In genomic region chr3:123973806-123974576, GRCm38 (mm10) we compare ENCODE assay signal across 15 mouse cellular contexts.
DNase-seq lines count a peak whose midpoint lies in the region; ATAC-seq and TF ChIP-seq lines count a peak whose summit lies in the region.
"Had no signal": no experiment of that assay in that cellular context is flagged by ENCODE, and none has a peak within 500 bp of the region (broad histone marks: within the 10 kb centered on the region; RNA-seq: fewer than 3 reads in every experiment).

No protein-coding gene starts in this region.

- no peak overlapping the region for H3K9ac ChIP-seq in hindbrain, embryonic 13.5 days
- no peak overlapping the region for H3K9ac ChIP-seq in hindbrain, embryonic 11.5 days (ENCODE audit: low read depth, low read length)
- no peak overlapping the region for H3K9ac ChIP-seq in neural tube, embryonic 15.5 days (replicated peaks)
- H3K9ac ChIP-seq in midbrain, postnatal 0 days (replicated peaks; ENCODE audit: low read length, poor library complexity, severe bottlenecking): no peak overlapping the region

- no peak overlapping the region for H3K4me2 ChIP-seq in hindbrain, embryonic 13.5 days
- H3K4me2 ChIP-seq in hindbrain, embryonic 11.5 days (replicated peaks; ENCODE audit: low read depth, low read length): no peak overlapping the region
- H3K4me2 ChIP-seq in neural tube, embryonic 15.5 days: peak overlapping the region; percentile 26
- no peak overlapping the region for H3K4me2 ChIP-seq in midbrain, postnatal 0 days (ENCODE audit: low read depth, low read length, poor library complexity, severe bottlenecking)
- H3K4me2 ChIP-seq: liver, embryonic 11.5 days had no signal

- peak; percentile 66 for ATAC-seq in hindbrain, embryonic 13.5 days (ENCODE audit: low FRiP score)
- no peak for ATAC-seq in hindbrain, embryonic 11.5 days (ENCODE audit: low FRiP score)
- ATAC-seq in neural tube, embryonic 15.5 days (ENCODE audit: low FRiP score): peak; percentile 69
- no peak for ATAC-seq in midbrain, postnatal 0 days (ENCODE audit: low FRiP score)
- ATAC-seq: activated CD4-positive, CD25-positive, alpha-beta regulatory T cell, adult 4 months had no signal

- TF ChIP-seq CTCF in midbrain, postnatal 0 days (IDR thresholded peaks at IDR 0.05): no peak

- no peak overlapping the region for H3K27ac ChIP-seq in hindbrain, embryonic 13.5 days
- H3K27ac ChIP-seq in hindbrain, embryonic 11.5 days (ENCODE audit: low read depth, low read length): no peak overlapping the region
- no peak overlapping the region for H3K27ac ChIP-seq in neural tube, embryonic 15.5 days (replicated peaks)
- H3K27ac ChIP-seq in midbrain, postnatal 0 days (ENCODE audit: low read depth, low read length): no peak overlapping the region
- H3K27ac ChIP-seq: gastrocnemius, adult 2 months had no signal

- 73% methylated on average over 16 of the region's 16 CpGs for WGBS in hindbrain, embryonic 13.5 days
- 73% methylated on average over 16 of the region's 16 CpGs for WGBS in hindbrain, embryonic 11.5 days
- WGBS in neural tube, embryonic 15.5 days: 59% methylated on average over 16 of the region's 16 CpGs
- WGBS in midbrain, postnatal 0 days: 66% methylated on average over 16 of the region's 16 CpGs

- H3K4me3 ChIP-seq in hindbrain, embryonic 13.5 days: no peak overlapping the region
- no peak overlapping the region for H3K4me3 ChIP-seq in hindbrain, embryonic 11.5 days (ENCODE audit: low read depth, low read length)
- no peak overlapping the region for H3K4me3 ChIP-seq in neural tube, embryonic 15.5 days (replicated peaks)
- H3K4me3 ChIP-seq in midbrain, postnatal 0 days (ENCODE audit: low read depth, low read length): no peak overlapping the region
- H3K4me3 ChIP-seq: gastrocnemius, adult 2 months; megakaryocyte, embryonic 14.5 days had no signal

- no peaks in the 10 kb centered on the region for H3K36me3 ChIP-seq in hindbrain, embryonic 13.5 days
- H3K36me3 ChIP-seq in hindbrain, embryonic 11.5 days (ENCODE audit: control insufficient read depth, insufficient read depth, low read length): no peaks in the 10 kb centered on the region
- H3K36me3 ChIP-seq in neural tube, embryonic 15.5 days: no peaks in the 10 kb centered on the region
- no peaks in the 10 kb centered on the region for H3K36me3 ChIP-seq in midbrain, postnatal 0 days (ENCODE audit: insufficient read depth, low read length)

- H3K27me3 ChIP-seq in hindbrain, embryonic 13.5 days: no peaks in the 10 kb centered on the region
- no peaks in the 10 kb centered on the region for H3K27me3 ChIP-seq in hindbrain, embryonic 11.5 days (ENCODE audit: control insufficient read depth, insufficient read depth, low read length)
- H3K27me3 ChIP-seq in neural tube, embryonic 15.5 days (replicated peaks): no peaks in the 10 kb centered on the region
- no peaks in the 10 kb centered on the region for H3K27me3 ChIP-seq in midbrain, postnatal 0 days (ENCODE audit: insufficient read depth, low read length)
- H3K27me3 ChIP-seq: megakaryocyte, embryonic 14.5 days had no signal

- no peaks in the 10 kb centered on the region for H3K9me3 ChIP-seq in hindbrain, embryonic 13.5 days
- no peaks in the 10 kb centered on the region for H3K9me3 ChIP-seq in hindbrain, embryonic 11.5 days (ENCODE audit: control insufficient read depth, low read length)
- H3K9me3 ChIP-seq in neural tube, embryonic 15.5 days (replicated peaks): no peaks in the 10 kb centered on the region
- no peaks in the 10 kb centered on the region for H3K9me3 ChIP-seq in midbrain, postnatal 0 days (ENCODE audit: low read length)
- H3K9me3 ChIP-seq: megakaryocyte, embryonic 14.5 days had no signal

- 0 out of 2 replicates have a peak, but pooled peaks cover 3% of the 10 kb centered on the region for H3K4me1 ChIP-seq in hindbrain, embryonic 13.5 days (replicated peaks)
- H3K4me1 ChIP-seq in hindbrain, embryonic 11.5 days (replicated peaks; ENCODE audit: control insufficient read depth, insufficient read depth, low read length): no peaks in the 10 kb centered on the region
- H3K4me1 ChIP-seq in neural tube, embryonic 15.5 days: no peaks in the 10 kb centered on the region
- no peaks in the 10 kb centered on the region for H3K4me1 ChIP-seq in midbrain, postnatal 0 days (ENCODE audit: insufficient read depth, low read length)
- H3K4me1 ChIP-seq: megakaryocyte, embryonic 14.5 days had no signal

- DNase-seq in hindbrain, embryonic 11.5 days (ENCODE audit: low spot score): no peak
- no peak for DNase-seq in neural tube, embryonic 10.5 days (ENCODE audit: extremely low spot score, low spot score)
- peak; percentile 98 for DNase-seq in cerebellum, adult 9-11 months
- peak; percentile 78 for DNase-seq in midbrain, postnatal 0 days (ENCODE audit: low spot score)
- no peak for DNase-seq in testis, postnatal 10 days (ENCODE audit: low spot score)
- no peak for DNase-seq in spleen, adult 12 weeks (ENCODE audit: low spot score)
- DNase-seq: embryo, embryonic 11 days; gastrocnemius, adult 2 months; kidney, adult 9 months; thymus, postnatal 14 days had no signal

Comparison
In these comparisons a context has a peak if more than half of its experiments do, and no peak if none do; other contexts are left out.
1. ATAC-seq: peak in hindbrain, embryonic 13.5 days (single experiment) and neural tube, embryonic 15.5 days (single experiment); none in hindbrain, embryonic 11.5 days (single experiment) and midbrain, postnatal 0 days (single experiment).
2. DNase-seq: peak in cerebellum, adult 9-11 months (single experiment) and midbrain, postnatal 0 days (single experiment); none in hindbrain, embryonic 11.5 days (single experiment), neural tube, embryonic 10.5 days (single experiment), testis, postnatal 10 days (single experiment) and spleen, adult 12 weeks (single experiment).